Mouse (Mus musculus): ENCODE measurements around the gene Chrna10. TPM values are rescaled to one million over a fixed set of nuclear protein-coding genes. Genes with fewer than 3 reads are reported as not detected.

Chrna10 gene
- polyA plus RNA-seq, 1 experiment from 2014 or later, result not detected

- peaks cover 42% of the 10 kb centered on the region for H3K36me3 ChIP-seq (ENCODE audit: control insufficient read depth, insufficient read depth)
- no peak overlapping the region for H3K9ac ChIP-seq (ENCODE audit: low read depth, low read length)
- H3K27ac ChIP-seq (ENCODE audit: low read depth, low read length), result no peak overlapping the region
- no peak for TF ChIP-seq CTCF (IDR thresholded peaks at IDR 0.05; ENCODE audit: low read depth)
- H3K4me2 ChIP-seq (replicated peaks; ENCODE audit: low read depth), result no peak overlapping the region
- no peaks in the 10 kb centered on the region for H3K27me3 ChIP-seq (replicated peaks; ENCODE audit: control insufficient read depth, insufficient read depth, low read length)
- WGBS, result 77% methylated on average over 6 of the region's 6 CpGs
- no peaks in the 10 kb centered on the region for H3K4me1 ChIP-seq (replicated peaks; ENCODE audit: control insufficient read depth, insufficient read depth, low read length)
- no peak overlapping the region for H3K4me3 ChIP-seq (ENCODE audit: low read depth, low read length)
- no peak for ATAC-seq
- no peaks in the 10 kb centered on the region for H3K9me3 ChIP-seq (ENCODE audit: control insufficient read depth)
These were observed 754 bp upstream of the Chrna10 start for GRCm38 (mm10) chr7:102117382-102117781.

DNA sequence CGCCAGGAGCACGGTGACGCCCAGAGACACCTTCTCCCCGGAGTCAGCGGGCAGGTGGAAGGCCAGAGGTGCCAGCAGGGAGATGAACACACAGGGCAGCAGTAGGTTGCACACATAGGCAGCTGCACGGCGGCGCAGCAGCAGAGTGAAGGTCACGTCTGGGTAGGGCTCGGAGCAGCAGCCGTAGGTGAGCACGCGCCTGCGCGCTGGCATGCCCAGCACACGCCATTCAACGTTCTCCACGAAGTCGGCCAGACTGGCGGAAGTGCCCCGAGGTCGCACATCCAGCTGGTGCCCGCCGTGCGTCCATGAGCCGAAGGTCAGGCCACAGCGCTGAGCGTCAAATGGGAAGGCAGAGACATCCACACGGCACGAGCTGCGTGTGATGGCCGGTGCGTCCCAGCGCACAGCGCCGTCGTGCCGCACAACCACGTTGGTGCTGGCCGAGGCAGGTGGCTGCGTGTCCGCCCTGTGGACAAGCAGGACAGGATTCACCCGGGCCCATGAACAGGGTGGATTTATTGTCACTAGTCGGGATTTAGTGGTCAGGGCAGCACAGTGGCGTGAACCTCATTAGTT lies 3.4 kb downstream of the Chrna10 start:
- no peak overlapping the region for H3K4me2 ChIP-seq (replicated peaks; ENCODE audit: low read depth)
- no peaks in the 10 kb centered on the region for H3K27me3 ChIP-seq (replicated peaks; ENCODE audit: control insufficient read depth, insufficient read depth, low read length)
- no peak for ATAC-seq
- no peak overlapping the region for H3K27ac ChIP-seq (ENCODE audit: low read depth, low read length)
- 74% methylated on average over 45 of the region's 45 CpGs for WGBS
- H3K9me3 ChIP-seq (ENCODE audit: control insufficient read depth), result no peaks in the 10 kb centered on the region
- no peaks in the 10 kb centered on the region for H3K4me1 ChIP-seq (replicated peaks; ENCODE audit: control insufficient read depth, insufficient read depth, low read length)
- no peak overlapping the region for H3K9ac ChIP-seq (ENCODE audit: low read depth, low read length)
- TF ChIP-seq CTCF (IDR thresholded peaks at IDR 0.05; ENCODE audit: low read depth), result no peak
- peaks cover 3% of the 10 kb centered on the region; the same call in 1 of the 2 replicates for H3K36me3 ChIP-seq (ENCODE audit: control insufficient read depth, insufficient read depth)
- H3K4me3 ChIP-seq (ENCODE audit: low read depth, low read length), result no peak overlapping the region

- no peak for TF ChIP-seq CTCF (IDR thresholded peaks at IDR 0.05; ENCODE audit: low read depth)
- Histone ChIP-seq H3K9ac (ENCODE audit: low read depth, low read length) (no peak overlapping the region), H3K27me3 (replicated peaks; ENCODE audit: control insufficient read depth, insufficient read depth, low read length) (no peaks in the 10 kb centered on the region), H3K4me2 (replicated peaks; ENCODE audit: low read depth) (no peak overlapping the region), H3K27ac (ENCODE audit: low read depth, low read length) (no peak overlapping the region), H3K4me1 (replicated peaks; ENCODE audit: control insufficient read depth, insufficient read depth, low read length) (no peaks in the 10 kb centered on the region), H3K9me3 (ENCODE audit: control insufficient read depth) (no peaks in the 10 kb centered on the region), H3K36me3 (ENCODE audit: control insufficient read depth, insufficient read depth) (no peaks in the 10 kb centered on the region), H3K4me3 (ENCODE audit: low read depth, low read length) (no peak overlapping the region)
- ATAC-seq, result no peak
- WGBS, result 89% methylated on average over 4 of the region's 4 CpGs
These were observed 6.9 kb downstream of the Chrna10 start for GRCm38 (mm10) chr7:102109746-102110145.

- WGBS, result 68% methylated on average over 7 of the region's 7 CpGs
- Histone ChIP-seq H3K9me3 (ENCODE audit: control insufficient read depth) (no peaks in the 10 kb centered on the region), H3K27ac (ENCODE audit: low read depth, low read length) (no peak within 1 kb of the TSS), H3K36me3 (ENCODE audit: control insufficient read depth, insufficient read depth) (no peaks in the 10 kb centered on the region), H3K4me1 (replicated peaks; ENCODE audit: control insufficient read depth, insufficient read depth, low read length) (no peaks in the 10 kb centered on the region), H3K27me3 (replicated peaks; ENCODE audit: control insufficient read depth, insufficient read depth, low read length) (no peaks in the 10 kb centered on the region), H3K9ac (ENCODE audit: low read depth, low read length) (no peak within 1 kb of the TSS), H3K4me2 (replicated peaks; ENCODE audit: low read depth) (no peak within 1 kb of the TSS), H3K4me3 (ENCODE audit: low read depth, low read length) (no peak within 1 kb of the TSS)
- TF ChIP-seq CTCF (IDR thresholded peaks at IDR 0.05; ENCODE audit: low read depth), result no peak
- no peak for ATAC-seq
These were observed 7.5 kb downstream of the Chrna10 start, which contains the start of gene Art5 for GRCm38 (mm10) chr7:102109171-102109570. Gene Art5 (minus strand): TSS chr7:102109489.

GRCm38 (mm10) chr7:102108206-102108605 lies 8.4 kb downstream of the Chrna10 start:
- Histone ChIP-seq H3K4me3 (ENCODE audit: low read depth, low read length) (no peak overlapping the region), H3K9ac (ENCODE audit: low read depth, low read length) (no peak overlapping the region), H3K4me2 (replicated peaks; ENCODE audit: low read depth) (no peak overlapping the region), H3K27ac (ENCODE audit: low read depth, low read length) (no peak overlapping the region), H3K36me3 (ENCODE audit: control insufficient read depth, insufficient read depth) (no peaks in the 10 kb centered on the region), H3K27me3 (replicated peaks; ENCODE audit: control insufficient read depth, insufficient read depth, low read length) (no peaks in the 10 kb centered on the region), H3K9me3 (ENCODE audit: control insufficient read depth) (no peaks in the 10 kb centered on the region), H3K4me1 (replicated peaks; ENCODE audit: control insufficient read depth, insufficient read depth, low read length) (no peaks in the 10 kb centered on the region)
- TF ChIP-seq CTCF (IDR thresholded peaks at IDR 0.05; ENCODE audit: low read depth), result no peak
- 69% methylated on average over 1 of the region's 1 CpGs for WGBS
- ATAC-seq, result no peak

DNA sequence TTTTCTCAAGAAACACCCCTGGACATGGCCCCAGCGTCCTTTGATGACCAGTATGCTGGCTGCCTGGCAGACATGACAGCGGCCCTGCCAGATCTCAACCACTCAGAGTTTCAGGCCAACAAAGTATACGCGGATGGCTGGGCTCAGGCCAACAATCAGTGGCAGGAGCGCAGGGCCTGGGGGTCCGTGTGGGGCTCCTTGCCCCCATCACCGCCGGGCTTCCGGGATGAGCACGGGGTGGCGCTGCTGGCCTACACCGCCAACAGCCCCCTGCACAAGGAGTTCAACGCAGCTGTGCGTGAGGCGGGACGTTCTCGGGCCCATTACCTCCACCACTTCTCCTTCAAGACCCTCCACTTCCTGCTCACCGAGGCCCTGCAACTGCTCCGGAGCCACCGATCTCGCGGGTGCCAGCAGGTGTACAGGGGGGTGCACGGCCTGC lies 9.9 kb downstream of the Chrna10 start:
- Histone ChIP-seq H3K4me1 (replicated peaks; ENCODE audit: control insufficient read depth, insufficient read depth, low read length) (no peaks in the 10 kb centered on the region), H3K27ac (ENCODE audit: low read depth, low read length) (no peak overlapping the region), H3K36me3 (ENCODE audit: control insufficient read depth, insufficient read depth) (no peaks in the 10 kb centered on the region), H3K9ac (ENCODE audit: low read depth, low read length) (0 out of 2 replicates have a peak overlapping the region, but pooled peaks have one; percentile 17), H3K4me3 (ENCODE audit: low read depth, low read length) (peak overlapping the region; percentile 13; the same call in 1 of the 2 replicates), H3K9me3 (ENCODE audit: control insufficient read depth) (no peaks in the 10 kb centered on the region), H3K27me3 (replicated peaks; ENCODE audit: control insufficient read depth, insufficient read depth, low read length) (no peaks in the 10 kb centered on the region), H3K4me2 (replicated peaks; ENCODE audit: low read depth) (peak overlapping the region; percentile 63)
- ATAC-seq, result 0 out of 2 replicates have a peak, but pooled peaks have one; percentile 16
- peak; percentile 34; the same call in 1 of the 2 replicates for TF ChIP-seq CTCF (IDR thresholded peaks at IDR 0.05; ENCODE audit: low read depth)
- 21% methylated on average over 23 of the region's 23 CpGs for WGBS

Measured in intestine, postnatal 0 days (tissue).